Mouse (Mus musculus) bone marrow macrophage, adult 2 months (primary cell): ENCODE data around the gene Dlg5.

Experiments
- CTCF ChIP-seq: IDR thresholded peaks from 2 replicates; pipeline ENCODE4 v1.5.1; 2012; ENCODE audit warnings: low read depth, mild to moderate bottlenecking, low read length, moderate library complexity
- POLR2A ChIP-seq: IDR thresholded peaks from 2 replicates; pipeline ENCODE4 v1.6.1; 2012; ENCODE audit warnings: mild to moderate bottlenecking, low read depth, low read length, borderline replicate concordance

GRCm38 (mm10) chr14:24141727-24142126 lies 104.0 kb downstream of the Dlg5 start:
- TF ChIP-seq POLR2A (no peak), CTCF (no peak)
